Mouse (Mus musculus): ENCODE data around the gene Wscd2. TPM values are rescaled to one million over a fixed set of nuclear protein-coding genes. Genes with fewer than 3 reads are reported as not detected.
A peak's percentile ranks its signal among the peaks of the same experiment; 100 is the strongest.

Gene Wscd2
- total and polyA plus RNA-seq, 3 experiments = 0.26 to 1.5 (median 0.34) TPM

DNA sequence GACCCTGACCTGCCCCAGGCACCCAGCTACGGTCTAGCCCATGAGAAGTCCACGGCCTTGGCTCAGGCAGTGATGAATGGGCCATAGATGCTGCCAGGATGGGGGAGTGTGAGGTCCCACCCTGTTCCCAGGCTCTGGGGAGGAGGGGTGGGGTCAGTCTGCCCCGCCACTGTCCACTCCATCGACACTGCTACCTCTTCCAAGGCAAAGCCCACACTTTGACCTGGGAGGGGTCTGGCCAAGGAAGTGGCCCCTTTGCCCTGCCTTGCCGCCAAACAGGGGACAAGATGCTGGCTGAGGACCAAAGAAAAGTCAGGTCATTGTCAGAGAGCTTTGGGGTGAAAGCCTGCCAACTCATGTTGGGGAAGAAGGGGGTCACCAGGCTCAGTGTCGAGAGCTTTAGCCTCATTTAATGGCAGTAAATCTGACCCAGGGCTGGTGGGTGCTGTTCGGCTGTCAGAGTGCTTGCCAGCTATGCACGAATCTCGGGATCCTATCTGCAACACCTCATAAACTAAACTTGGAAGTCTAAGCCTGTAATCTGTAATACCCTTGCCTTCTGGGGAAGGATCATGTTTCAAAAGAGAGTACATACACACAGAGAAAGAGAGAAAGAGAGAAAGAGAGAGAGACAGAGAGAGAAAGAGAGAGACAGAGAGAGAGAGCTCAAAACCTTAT, 143.0 kb downstream of the Wscd2 start:
- no peak overlapping the region for H3K9ac ChIP-seq (ENCODE audit: low read depth, low read length)
- H3K36me3 ChIP-seq (ENCODE audit: control insufficient read depth, insufficient read depth, low read length) = no peaks in the 10 kb centered on the region
- peak in 1 of 2 experiments; percentile 59 for DNase-seq
- H3K79me2 ChIP-seq (replicated peaks; ENCODE audit: control insufficient read depth, insufficient read depth, low read length) = no peaks in the 10 kb centered on the region
- TF ChIP-seq CTCF (IDR thresholded peaks at IDR 0.05) (no peak), EP300 (IDR thresholded peaks at IDR 0.05; ENCODE audit: insufficient read depth, low read depth, low read length) (no peak), POLR2A (IDR thresholded peaks at IDR 0.05; ENCODE audit: insufficient read depth, low read depth, low read length) (no peak)
- H3K4me3 ChIP-seq = no peak overlapping the region
- peaks cover 24% of the 10 kb centered on the region for H3K4me1 ChIP-seq (ENCODE audit: control insufficient read depth, insufficient read depth, low read length)
- H3K27ac ChIP-seq = peak overlapping the region; percentile 61
- intact Hi-C loops (cut with DNase I) = loop anchor here (5.0 kb wide), 1 partner anchor 39 kb away; no protein-coding TSS in a partner anchor
- WGBS = 41% methylated on average over 9 of the region's 9 CpGs
- H3K27me3 ChIP-seq (ENCODE audit: control insufficient read depth, insufficient read depth, low read length) = no peaks in the 10 kb centered on the region

- no peaks in the 10 kb centered on the region for H3K27me3 ChIP-seq (ENCODE audit: control insufficient read depth, insufficient read depth, low read length)
- 29% methylated on average over 13 of the region's 13 CpGs for WGBS
- intact Hi-C loops (cut with DNase I) = loop anchor here (2.0 to 5.0 kb wide), 2 partner anchors 15 to 38 kb away; no protein-coding TSS in a partner anchor
- no peak overlapping the region for H3K4me3 ChIP-seq
- peak; percentile 77 to 86 for DNase-seq
- peak overlapping the region; percentile 61 for H3K27ac ChIP-seq
- TF ChIP-seq EP300 (IDR thresholded peaks at IDR 0.05; ENCODE audit: insufficient read depth, low read depth, low read length) (no peak), CTCF (IDR thresholded peaks at IDR 0.05) (no peak), POLR2A (IDR thresholded peaks at IDR 0.05; ENCODE audit: insufficient read depth, low read depth, low read length) (no peak)
- H3K79me2 ChIP-seq (replicated peaks; ENCODE audit: control insufficient read depth, insufficient read depth, low read length) = no peaks in the 10 kb centered on the region
- H3K4me1 ChIP-seq (ENCODE audit: control insufficient read depth, insufficient read depth, low read length) = peaks cover 23% of the 10 kb centered on the region
- H3K36me3 ChIP-seq (ENCODE audit: control insufficient read depth, insufficient read depth, low read length) = no peaks in the 10 kb centered on the region
- H3K9ac ChIP-seq (ENCODE audit: low read depth, low read length) = no peak overlapping the region
These were observed 144.0 kb downstream of the Wscd2 start for GRCm38 (mm10) chr5:113634024-113634651.

- Histone ChIP-seq H3K27me3 (ENCODE audit: control insufficient read depth, insufficient read depth, low read length) (no peaks in the 10 kb centered on the region), H3K79me2 (replicated peaks; ENCODE audit: control insufficient read depth, insufficient read depth, low read length) (no peaks in the 10 kb centered on the region), H3K36me3 (ENCODE audit: control insufficient read depth, insufficient read depth, low read length) (no peaks in the 10 kb centered on the region), H3K27ac (peak overlapping the region; percentile 61), H3K4me3 (no peak overlapping the region), H3K4me1 (ENCODE audit: control insufficient read depth, insufficient read depth, low read length) (peaks cover 23% of the 10 kb centered on the region), H3K9ac (ENCODE audit: low read depth, low read length) (no peak overlapping the region)
- no peak for TF ChIP-seq CTCF (IDR thresholded peaks at IDR 0.05)
- no peak for TF ChIP-seq POLR2A (IDR thresholded peaks at IDR 0.05; ENCODE audit: insufficient read depth, low read depth, low read length)
- no peak for TF ChIP-seq EP300 (IDR thresholded peaks at IDR 0.05; ENCODE audit: insufficient read depth, low read depth, low read length)
- peak in 1 of 2 experiments; percentile 30 for DNase-seq
- intact Hi-C loops (cut with DNase I) = loop anchor here (2.0 to 5.0 kb wide), 3 partner anchors 14 to 67 kb away; no protein-coding TSS in a partner anchor
- 56% methylated on average over 7 of the region's 7 CpGs for WGBS
These were observed 144.9 kb downstream of the Wscd2 start for GRCm38 (mm10) chr5:113634887-113635610.

GRCm38 (mm10) chr5:113635861-113636565, 145.9 kb downstream of the Wscd2 start:
- intact Hi-C loops (cut with DNase I) = loop anchor here (2.0 to 5.0 kb wide), 2 partner anchors 13 to 66 kb away; no protein-coding TSS in a partner anchor
- peak; percentile 51 to 56 for DNase-seq
- H3K27me3 ChIP-seq (ENCODE audit: control insufficient read depth, insufficient read depth, low read length) = no peaks in the 10 kb centered on the region

GRCm38 (mm10) chr5:113637631-113638030, 147.5 kb downstream of the Wscd2 start:
- TF ChIP-seq EP300 (IDR thresholded peaks at IDR 0.05; ENCODE audit: insufficient read depth, low read depth, low read length) (no peak), POLR2A (IDR thresholded peaks at IDR 0.05; ENCODE audit: insufficient read depth, low read depth, low read length) (no peak), CTCF (IDR thresholded peaks at IDR 0.05) (no peak)
- Histone ChIP-seq H3K4me3 (no peak overlapping the region), H3K27ac (no peak overlapping the region), H3K4me1 (ENCODE audit: control insufficient read depth, insufficient read depth, low read length) (peaks cover 24% of the 10 kb centered on the region), H3K27me3 (ENCODE audit: control insufficient read depth, insufficient read depth, low read length) (no peaks in the 10 kb centered on the region), H3K79me2 (replicated peaks; ENCODE audit: control insufficient read depth, insufficient read depth, low read length) (no peaks in the 10 kb centered on the region), H3K9ac (ENCODE audit: low read depth, low read length) (no peak overlapping the region), H3K36me3 (ENCODE audit: control insufficient read depth, insufficient read depth, low read length) (no peaks in the 10 kb centered on the region)
- no peak for DNase-seq
- intact Hi-C loops (cut with DNase I) = loop anchor here (5.0 kb wide), 1 partner anchor 65 kb away; no protein-coding TSS in a partner anchor
- 79% methylated on average over 4 of the region's 4 CpGs for whole genome bisulfite sequencing

More at GRCm38 (mm10) chr5:113635861-113636565, 145.9 kb downstream of the Wscd2 start:
- H3K27ac ChIP-seq = peak overlapping the region; percentile 48
- H3K79me2 ChIP-seq (replicated peaks; ENCODE audit: control insufficient read depth, insufficient read depth, low read length) = no peaks in the 10 kb centered on the region
- peaks cover 23% of the 10 kb centered on the region for H3K4me1 ChIP-seq (ENCODE audit: control insufficient read depth, insufficient read depth, low read length)
- no peak overlapping the region for H3K4me3 ChIP-seq
- H3K9ac ChIP-seq (ENCODE audit: low read depth, low read length) = no peak overlapping the region
- no peaks in the 10 kb centered on the region for H3K36me3 ChIP-seq (ENCODE audit: control insufficient read depth, insufficient read depth, low read length)
- no peak for TF ChIP-seq POLR2A (IDR thresholded peaks at IDR 0.05; ENCODE audit: insufficient read depth, low read depth, low read length)
- TF ChIP-seq EP300 (IDR thresholded peaks at IDR 0.05; ENCODE audit: insufficient read depth, low read depth, low read length) = no peak
- TF ChIP-seq CTCF (IDR thresholded peaks at IDR 0.05) = no peak
- WGBS = 46% methylated on average over 15 of the region's 15 CpGs

All from heart, adult 2 months (tissue).